Mouse (Mus musculus) gastrocnemius, postnatal 36 days (tissue): ENCODE results near the gene Pjvk. TPM values are rescaled to one million over a fixed set of nuclear protein-coding genes. Genes with fewer than 3 reads are reported as not detected.

Source experiments
- total RNA-seq, 2 experiments: library from RNA; stranded (reverse); gene quantifications; 2 replicates each; pipeline ENCODE4 v1.2.3; 2021

Gene Pjvk
- total RNA-seq, 2 experiments from 2014 or later, result not detected

Other genes starting within 250 kb of the Pjvk start
- 10 to 100 TPM; 33.8 to 36.3 TPM for gene Osbpl6, start 242.0 kb upstream of the Pjvk start, total RNA-seq
- gene Prkra, start 461 bp upstream of the Pjvk start, total RNA-seq, result 1 to 10 TPM; 3.5 to 3.7 TPM
- 10 to 100 TPM in 1 of 2 experiments, 1 to 10 TPM in 1; 7.2 to 11.2 TPM for gene Fkbp7, start 24.6 kb downstream of the Pjvk start, total RNA-seq
- gene Plekha3, start 26.8 kb downstream of the Pjvk start, total RNA-seq, result 1 to 10 TPM; 8.2 to 8.6 TPM